Mouse (Mus musculus): ENCODE data around the gene Tns1. TPM values are rescaled to one million over a fixed set of nuclear protein-coding genes. Genes with fewer than 3 reads are reported as not detected.

Tns1 gene
- total and polyA plus RNA-seq, 3 experiments = 0.11 TPM; not detected in 2

GRCm38 (mm10) chr1:73952598-73952997 is 171.7 kb downstream of the Tns1 start:
- TF ChIP-seq UBTF (IDR thresholded peaks at IDR 0.05; ENCODE audit: borderline replicate concordance, insufficient read depth, low read depth, low read length) (no peak), MAFK (IDR thresholded peaks at IDR 0.05; ENCODE audit: borderline replicate concordance, low read depth, low read length) (no peak), MXI1 (IDR thresholded peaks at IDR 0.05; ENCODE audit: low read depth, low read length) (no peak), CHD2 (IDR thresholded peaks at IDR 0.05; ENCODE audit: low read length) (no peak), POLR2AphosphoS5 (IDR thresholded peaks at IDR 0.05; ENCODE audit: borderline replicate concordance, low read depth, low read length) (no peak), HCFC1 (IDR thresholded peaks at IDR 0.05; ENCODE audit: low read depth, low read length) (no peak), ELF1 (IDR thresholded peaks at IDR 0.05; ENCODE audit: low read depth, low read length) (no peak), CHD1 (IDR thresholded peaks at IDR 0.05; ENCODE audit: low read depth, low read length) (no peak), POLR2AphosphoS2 (IDR thresholded peaks at IDR 0.05; ENCODE audit: low read length) (no peak), CTCF (IDR thresholded peaks at IDR 0.05 in 2 of 3, conservative IDR thresholded peaks at IDR 0.05 in 1 of 3; ENCODE audit: control insufficient read depth in 1 of 3, insufficient read depth in 1 of 3, low read depth in 2 of 3, low read length in 3 of 3, poor library complexity in 1 of 3, severe bottlenecking in 1 of 3) (no peak)
- Histone ChIP-seq H3K9ac (ENCODE audit: control insufficient read depth, low read depth, low read length, poor library complexity, severe bottlenecking) (no peak overlapping the region), H3K4me3 (ENCODE audit: control insufficient read depth in 1 of 2, insufficient read depth in 1 of 2, low read depth in 2 of 2, low read length in 2 of 2) (no peak overlapping the region), H3K27me3 (ENCODE audit: control insufficient read depth in 1 of 2, insufficient read depth in 2 of 2, low read length in 2 of 2) (no peaks in the 10 kb centered on the region), H3K4me1 (ENCODE audit: control insufficient read depth in 1 of 2, insufficient read depth in 2 of 2, low read length in 2 of 2) (no peaks in the 10 kb centered on the region), H3K27ac (ENCODE audit: control insufficient read depth, low read depth, low read length) (no peak overlapping the region), H3K36me3 (ENCODE audit: control insufficient read depth in 1 of 2, insufficient read depth in 2 of 2, low read length in 2 of 2) (no peaks in the 10 kb centered on the region), H3K9me3 (replicated peaks; ENCODE audit: insufficient read depth, low read length) (no peaks in the 10 kb centered on the region), H3K79me2 (ENCODE audit: control insufficient read depth, insufficient read depth, low read length, poor library complexity) (no peaks in the 10 kb centered on the region)
- DNase-seq (ENCODE audit: low read depth, low spot score) = no peak

GRCm38 (mm10) chr1:73951178-73951577 is 173.1 kb downstream of the Tns1 start:
- no peak for TF ChIP-seq HCFC1 (IDR thresholded peaks at IDR 0.05; ENCODE audit: low read depth, low read length)
- no peak for TF ChIP-seq CHD1 (IDR thresholded peaks at IDR 0.05; ENCODE audit: low read depth, low read length)
- Histone ChIP-seq H3K4me3 (ENCODE audit: control insufficient read depth in 1 of 2, insufficient read depth in 1 of 2, low read depth in 2 of 2, low read length in 2 of 2) (no peak overlapping the region), H3K79me2 (ENCODE audit: control insufficient read depth, insufficient read depth, low read length, poor library complexity) (no peaks in the 10 kb centered on the region), H3K36me3 (ENCODE audit: control insufficient read depth in 1 of 2, insufficient read depth in 2 of 2, low read length in 2 of 2) (no peaks in the 10 kb centered on the region), H3K9me3 (replicated peaks; ENCODE audit: insufficient read depth, low read length) (no peaks in the 10 kb centered on the region), H3K27me3 (ENCODE audit: control insufficient read depth in 1 of 2, insufficient read depth in 2 of 2, low read length in 2 of 2) (no peaks in the 10 kb centered on the region), H3K9ac (ENCODE audit: control insufficient read depth, low read depth, low read length, poor library complexity, severe bottlenecking) (no peak overlapping the region), H3K4me1 (ENCODE audit: control insufficient read depth in 1 of 2, insufficient read depth in 2 of 2, low read length in 2 of 2) (no peaks in the 10 kb centered on the region), H3K27ac (ENCODE audit: control insufficient read depth, low read depth, low read length) (no peak overlapping the region)
- DNase-seq (ENCODE audit: low read depth, low spot score) = no peak

- Histone ChIP-seq H3K79me2 (ENCODE audit: control insufficient read depth, insufficient read depth, low read length, poor library complexity) (no peaks in the 10 kb centered on the region), H3K36me3 (ENCODE audit: control insufficient read depth in 1 of 2, insufficient read depth in 2 of 2, low read length in 2 of 2) (no peaks in the 10 kb centered on the region), H3K4me1 (ENCODE audit: control insufficient read depth in 1 of 2, insufficient read depth in 2 of 2, low read length in 2 of 2) (no peaks in the 10 kb centered on the region), H3K9ac (ENCODE audit: control insufficient read depth, low read depth, low read length, poor library complexity, severe bottlenecking) (no peak overlapping the region), H3K27ac (ENCODE audit: control insufficient read depth, low read depth, low read length) (no peak overlapping the region), H3K27me3 (ENCODE audit: control insufficient read depth in 1 of 2, insufficient read depth in 2 of 2, low read length in 2 of 2) (no peaks in the 10 kb centered on the region), H3K4me3 (ENCODE audit: control insufficient read depth in 1 of 2, insufficient read depth in 1 of 2, low read depth in 2 of 2, low read length in 2 of 2) (no peak overlapping the region), H3K9me3 (replicated peaks; ENCODE audit: insufficient read depth, low read length) (no peaks in the 10 kb centered on the region)
- TF ChIP-seq ZC3H11A (IDR thresholded peaks at IDR 0.05; ENCODE audit: low read depth, low read length) (no peak), MEF2A (IDR thresholded peaks at IDR 0.05; ENCODE audit: extremely low read depth, insufficient replicate concordance, low read depth, low read length, poor library complexity, severe bottlenecking) (no peak), UBTF (IDR thresholded peaks at IDR 0.05; ENCODE audit: borderline replicate concordance, insufficient read depth, low read depth, low read length) (no peak), SMC3 (IDR thresholded peaks at IDR 0.05; ENCODE audit: low read depth, low read length) (no peak), NRF1 (IDR thresholded peaks at IDR 0.05; ENCODE audit: insufficient read depth, low read depth, low read length, poor library complexity, severe bottlenecking) (no peak), USF2 (IDR thresholded peaks at IDR 0.05; ENCODE audit: borderline replicate concordance in 1 of 2, insufficient read depth in 1 of 2, low read depth in 1 of 2, low read length in 2 of 2) (no peak), KAT2A (conservative IDR thresholded peaks at IDR 0.05; ENCODE audit: low read depth, low read length) (no peak), RCOR1 (IDR thresholded peaks at IDR 0.05; ENCODE audit: low read depth, low read length) (no peak), SIN3A (IDR thresholded peaks at IDR 0.05; ENCODE audit: low read length) (no peak), EP300 (IDR thresholded peaks at IDR 0.05; ENCODE audit: low read depth in 1 of 2, low read length in 2 of 2) (no peak), MAZ (IDR thresholded peaks at IDR 0.05; ENCODE audit: low read depth, low read length) (no peak), USF1 (IDR thresholded peaks at IDR 0.05; ENCODE audit: low read depth, low read length) (no peak), NELFE (IDR thresholded peaks at IDR 0.05; ENCODE audit: low read depth, low read length) (no peak)
- DNase-seq (ENCODE audit: low read depth, low spot score) = no peak
Measured at GRCm38 (mm10) chr1:73948757-73949156, 175.5 kb downstream of the Tns1 start.
